Mouse (Mus musculus) liver, postnatal 0 days (tissue): ENCODE results near the gene Atp13a3. TPM values are rescaled to one million over a fixed set of nuclear protein-coding genes. Genes with fewer than 3 reads are reported as not detected.

ENCODE experiments used
- ATAC-seq: fragments of 200-750 bp; cut with Nextera tagmentation; 2 replicates; pipeline ENCODE4 v1.8.0; 2017; ENCODE audit warnings: mild to moderate bottlenecking, moderate library complexity
- DNase-seq: peaks from one replicate; pipeline ENCODE4 v3.0.0-alpha.2; 2016
- H3K27ac ChIP-seq: fragments of 300-500 bp; sonication (generic); 2 replicates; pipeline ENCODE4 v1.5.1; 2014; ENCODE audit warnings: antibody characterized with exemption, moderate library complexity, mild to moderate bottlenecking, low read depth
- H3K27me3 ChIP-seq: fragments of 300-500 bp; sonication (generic); 2 replicates; pipeline ENCODE4 v1.6.1; 2014; ENCODE audit warnings: low read length, control low read depth, mixed read lengths; ENCODE audit not compliant: insufficient read depth
- H3K36me3 ChIP-seq: fragments of 300-500 bp; sonication (generic); replicated peaks from 2 replicates; pipeline ENCODE4 v1.6.1; 2014; ENCODE audit warnings: mild to moderate bottlenecking, control low read depth, low read length, moderate library complexity, mixed read lengths; ENCODE audit not compliant: insufficient read depth
- H3K4me1 ChIP-seq: fragments of 300-500 bp; sonication (generic); 2 replicates; pipeline ENCODE4 v1.6.1; 2014; ENCODE audit warnings: antibody characterized with exemption, mild to moderate bottlenecking, control low read depth; ENCODE audit not compliant: insufficient read depth
- H3K4me2 ChIP-seq: fragments of 300-500 bp; sonication (generic); 2 replicates; pipeline ENCODE4 v1.6.1; 2014; ENCODE audit warnings: low read depth, mild to moderate bottlenecking, low read length, moderate library complexity, mixed read lengths
- H3K4me3 ChIP-seq: fragments of 300-500 bp; sonication (generic); 2 replicates; pipeline ENCODE4 v1.5.1; 2014; ENCODE audit warnings: low read depth, low read length
- H3K9ac ChIP-seq: fragments of 300-500 bp; sonication (generic); replicated peaks from 2 replicates; pipeline ENCODE4 v1.6.1; 2014; ENCODE audit warnings: mild to moderate bottlenecking, moderate library complexity
- H3K9me3 ChIP-seq: fragments of 300-500 bp; sonication (generic); 2 replicates; pipeline ENCODE4 v1.6.1; 2016; ENCODE audit warnings: mild to moderate bottlenecking, control low read depth, low read length, mixed read lengths
- CTCF ChIP-seq: sonication (generic); IDR thresholded peaks from 2 replicates; pipeline ENCODE4 v1.5.1; 2016; ENCODE audit warnings: antibody characterized with exemption, low read depth
- EP300 ChIP-seq: IDR thresholded peaks from 2 replicates; pipeline ENCODE4 v1.6.1; 2016; ENCODE audit warnings: antibody characterized with exemption, low read depth, mild to moderate bottlenecking
- WGBS: fragments of 180-500 bp; shearing (Covaris S2); extraction: QIAGEN DNeasy Blood & Tissue Kit; methylation state at CpG from one replicate; pipeline ENCODE4 v1.1.7; 2014; ENCODE audit not compliant: insufficient replicate concordance; 5-methylcytosine and 5-hydroxymethylcytosine counted together
- polyA plus RNA-seq: library from polyadenylated mRNA; unstranded; fragments of >200 nt; fragmentation: Nextera tagmentation; extraction: Ambion mirVana; gene quantifications from 2 replicates; pipeline ENCODE4 v1.2.1, GENCODE M21; 2015

Atp13a3 gene
- polyA plus RNA-seq, 1 experiment from 2014 or later = 9.9 TPM

- TF ChIP-seq CTCF (no peak), EP300 (no peak)
- H3K27ac ChIP-seq = no peak overlapping the region
- WGBS = 45% methylated on average over 4 of the region's 4 CpGs
- no peaks in the 10 kb centered on the region for H3K9me3 ChIP-seq
- H3K9ac ChIP-seq = no peak overlapping the region
- no peak overlapping the region for H3K4me2 ChIP-seq
- H3K36me3 ChIP-seq = no peaks in the 10 kb centered on the region
- ATAC-seq (no peak), DNase-seq (no peak)
- no peak overlapping the region for H3K4me3 ChIP-seq
- H3K4me1 ChIP-seq = peaks cover 6% of the 10 kb centered on the region
- H3K27me3 ChIP-seq = no peaks in the 10 kb centered on the region
These were observed 142.6 kb downstream of the Atp13a3 start for GRCm38 (mm10) chr16:30263156-30263555.

GRCm38 (mm10) chr16:30262664-30263063 lies 143.1 kb downstream of the Atp13a3 start:
- peak; percentile 87 for DNase-seq
- peaks cover 9% of the 10 kb centered on the region for H3K4me1 ChIP-seq
- H3K9ac ChIP-seq = no peak overlapping the region
- WGBS = 0% methylated on average over 2 of the region's 2 CpGs
- no peaks in the 10 kb centered on the region for H3K36me3 ChIP-seq
- H3K4me2 ChIP-seq = no peak overlapping the region
- peak; percentile 87 for TF ChIP-seq CTCF
- no peak for TF ChIP-seq EP300
- no peak overlapping the region for H3K4me3 ChIP-seq
- no peak for ATAC-seq
- no peaks in the 10 kb centered on the region for H3K9me3 ChIP-seq
- H3K27me3 ChIP-seq = no peaks in the 10 kb centered on the region
- no peak overlapping the region for H3K27ac ChIP-seq

Other genes starting within 250 kb of the Atp13a3 start
- gene Cpn2, start 138.5 kb downstream of the Atp13a3 start, polyA plus RNA-seq = 10.9 and 12.0 TPM in 2 replicates
- gene Lrrc15, start 122.7 kb downstream of the Atp13a3 start, polyA plus RNA-seq = 0.11 TPM in 2 replicates
- 17.5 and 17.7 TPM in 2 replicates for gene Gp5, start 95.2 kb downstream of the Atp13a3 start, polyA plus RNA-seq
- 0.73 and 0.89 TPM in 2 replicates for gene Tmem44, start 144.9 kb upstream of the Atp13a3 start, polyA plus RNA-seq
- 25.4 and 25.6 TPM in 2 replicates for gene Lsg1, start 181.6 kb upstream of the Atp13a3 start, polyA plus RNA-seq
- gene Fam43a, start 193.7 kb upstream of the Atp13a3 start, polyA plus RNA-seq = 6.1 and 6.8 TPM in 2 replicates